Mouse (Mus musculus) forebrain, embryonic 11.5 days (tissue): Measurements from ENCODE around the gene Ago4. TPM values are rescaled to one million over a fixed set of nuclear protein-coding genes. Genes with fewer than 3 reads are reported as not detected.

Source experiments
- ATAC-seq: fragments of 200-750 bp; cut with Nextera tagmentation; replicated peaks from 2 replicates; pipeline ENCODE4 v1.8.0; 2017; ENCODE audit warnings: moderate TSS enrichment; ENCODE audit not compliant: low FRiP score
- DNase-seq: peaks from one replicate; pipeline ENCODE4 v3.0.0-alpha.2; 2017; ENCODE audit warnings: low spot score
- H3K27ac ChIP-seq: fragments of 300-500 bp; sonication (generic); 2 replicates; pipeline ENCODE4 v1.5.1; 2014; ENCODE audit warnings: low read depth, low read length
- H3K27me3 ChIP-seq: fragments of 300-500 bp; sonication (generic); 2 replicates; pipeline ENCODE4 v1.6.1; 2014; ENCODE audit warnings: mild to moderate bottlenecking, low read length, mixed read lengths; ENCODE audit not compliant: control insufficient read depth, insufficient read depth
- H3K36me3 ChIP-seq: fragments of 300-500 bp; sonication (generic); 2 replicates; pipeline ENCODE4 v1.6.1; 2014; ENCODE audit warnings: mild to moderate bottlenecking, low read length, moderate library complexity, mixed read lengths; ENCODE audit not compliant: control insufficient read depth, insufficient read depth
- H3K4me1 ChIP-seq: fragments of 300-500 bp; sonication (generic); replicated peaks from 2 replicates; pipeline ENCODE4 v1.6.1; 2014; ENCODE audit warnings: low read length, mixed read lengths; ENCODE audit not compliant: control insufficient read depth, insufficient read depth
- H3K4me2 ChIP-seq: fragments of 300-500 bp; sonication (generic); 2 replicates; pipeline ENCODE4 v1.6.1; 2014; ENCODE audit warnings: low read depth, mild to moderate bottlenecking, low read length, moderate library complexity, mixed read lengths; ENCODE audit not compliant: severe bottlenecking
- H3K4me3 ChIP-seq: fragments of 300-500 bp; sonication (generic); 2 replicates; pipeline ENCODE4 v1.5.1; 2014; ENCODE audit warnings: low read depth, low read length
- H3K9ac ChIP-seq: fragments of 300-500 bp; sonication (generic); 2 replicates; pipeline ENCODE4 v1.6.1; 2014; ENCODE audit warnings: low read length
- H3K9me3 ChIP-seq: fragments of 300-500 bp; sonication (generic); 2 replicates; pipeline ENCODE4 v1.6.1; 2016; ENCODE audit warnings: low read length, mixed read lengths; ENCODE audit not compliant: control insufficient read depth
- WGBS: fragments of 180-500 bp; shearing (Covaris S2); extraction: QIAGEN DNeasy Blood & Tissue Kit; methylation state at CpG from one replicate; pipeline ENCODE4 v1.1.7; 2014; 5-methylcytosine and 5-hydroxymethylcytosine counted together
- microRNA-seq: library from miRNA; unstranded; fragments of <30 nt; microRNA quantifications from one replicate; pipeline ENCODE4, GENCODE M21; 2016; ENCODE audit not compliant: insufficient number of aligned reads
- polyA plus RNA-seq: library from polyadenylated mRNA; unstranded; fragments of >200 nt; fragmentation: Nextera tagmentation; extraction: Ambion mirVana; gene quantifications from 2 replicates; pipeline ENCODE4 v1.2.1, GENCODE M21; 2014

The Ago4 gene
- polyA plus RNA-seq, 1 experiment from 2014 or later, result 3.4 TPM

GRCm38 (mm10) chr4:126464189-126464891, 68.9 kb downstream of the Ago4 start:
- Histone ChIP-seq H3K4me2 (peak overlapping the region; percentile 80), H3K4me1 (peaks cover 27% of the 10 kb centered on the region), H3K9ac (peak overlapping the region; percentile 64), H3K9me3 (no peaks in the 10 kb centered on the region), H3K27ac (peak overlapping the region; percentile 97), H3K27me3 (no peaks in the 10 kb centered on the region), H3K4me3 (peak overlapping the region; percentile 93), H3K36me3 (peaks cover 2% of the 10 kb centered on the region; the same call in 1 of the 2 replicates)
- DNase-seq, result no peak
- 19% methylated on average over 4 of the region's 4 CpGs for whole genome bisulfite sequencing
- no peak for ATAC-seq

- H3K36me3 ChIP-seq, result peaks cover 30% of the 10 kb centered on the region
- ATAC-seq, result no peak
- 94% methylated on average over 7 of the region's 7 CpGs for WGBS
Measured at GRCm38 (mm10) chr4:126455441-126455840, 77.8 kb downstream of the Ago4 start.

DNA sequence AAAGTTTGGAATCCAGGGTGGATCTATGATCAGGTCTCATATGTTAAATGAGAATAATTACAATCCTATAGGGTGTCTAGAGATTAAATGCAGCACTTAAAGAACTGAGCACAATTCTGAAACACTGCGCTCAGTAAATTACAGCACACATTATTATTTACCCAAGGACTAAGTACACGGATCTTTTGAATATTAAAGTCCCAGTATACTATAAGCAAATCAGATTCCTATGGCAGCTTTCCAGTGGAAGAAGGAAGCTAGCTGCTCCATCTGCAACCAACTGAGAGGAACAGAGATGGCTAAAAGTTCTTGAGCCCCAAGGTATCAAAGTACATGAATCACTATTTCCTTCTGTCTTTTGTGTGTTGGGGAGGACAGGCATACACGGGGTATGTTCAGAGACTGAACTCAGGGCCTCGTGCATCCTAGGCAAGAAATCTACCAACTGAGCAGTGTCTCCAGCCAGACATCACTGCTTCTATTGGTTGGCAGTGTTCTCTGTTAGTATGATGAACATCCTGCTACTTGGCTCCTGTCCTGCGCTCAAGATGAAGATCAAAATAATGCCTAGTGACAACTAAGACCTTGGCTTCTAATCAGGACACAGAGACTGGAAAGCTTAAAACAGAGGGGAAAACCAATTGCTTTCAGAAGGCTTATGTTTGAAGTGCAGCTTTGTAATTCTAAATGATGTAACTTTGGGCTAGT, 78.6 kb downstream of the Ago4 start:
- no peak for DNase-seq
- Histone ChIP-seq H3K4me3 (no peak overlapping the region), H3K36me3 (peaks cover 28% of the 10 kb centered on the region), H3K9ac (no peak overlapping the region), H3K4me1 (no peaks in the 10 kb centered on the region), H3K4me2 (no peak overlapping the region), H3K27me3 (no peaks in the 10 kb centered on the region), H3K27ac (no peak overlapping the region), H3K9me3 (no peaks in the 10 kb centered on the region)
- ATAC-seq, result no peak
- WGBS, result 92% methylated on average over 5 of the region's 5 CpGs

More at GRCm38 (mm10) chr4:126455441-126455840, 77.8 kb downstream of the Ago4 start:
- Histone ChIP-seq H3K27ac (no peak overlapping the region), H3K4me3 (no peak overlapping the region), H3K9me3 (no peaks in the 10 kb centered on the region), H3K9ac (no peak overlapping the region), H3K27me3 (no peaks in the 10 kb centered on the region), H3K4me2 (no peak overlapping the region), H3K4me1 (no peaks in the 10 kb centered on the region)
- DNase-seq, result no peak

- no peaks in the 10 kb centered on the region for H3K9me3 ChIP-seq
- no peak overlapping the region for H3K4me2 ChIP-seq
- no peaks in the 10 kb centered on the region for H3K4me1 ChIP-seq
- DNase-seq, result no peak
- peaks cover 25% of the 10 kb centered on the region for H3K36me3 ChIP-seq
- no peak overlapping the region for H3K27ac ChIP-seq
- H3K4me3 ChIP-seq, result no peak overlapping the region
- 96% methylated on average over 1 of the region's 1 CpGs for WGBS
- no peaks in the 10 kb centered on the region for H3K27me3 ChIP-seq
- no peak overlapping the region for H3K9ac ChIP-seq
- ATAC-seq, result no peak
Measured at GRCm38 (mm10) chr4:126450268-126450667, 83.0 kb downstream of the Ago4 start.

GRCm38 (mm10) chr4:126447126-126447525, 86.1 kb downstream of the Ago4 start:
- H3K9me3 ChIP-seq, result no peaks in the 10 kb centered on the region
- no peak overlapping the region for H3K4me3 ChIP-seq
- H3K4me2 ChIP-seq, result no peak overlapping the region
- ATAC-seq (no peak), DNase-seq (no peak)
- no peaks in the 10 kb centered on the region for H3K27me3 ChIP-seq
- peaks cover 5% of the 10 kb centered on the region for H3K36me3 ChIP-seq
- no peak overlapping the region for H3K9ac ChIP-seq
- 89% methylated on average over 7 of the region's 7 CpGs for WGBS
- no peaks in the 10 kb centered on the region for H3K4me1 ChIP-seq
- H3K27ac ChIP-seq, result no peak overlapping the region

DNA sequence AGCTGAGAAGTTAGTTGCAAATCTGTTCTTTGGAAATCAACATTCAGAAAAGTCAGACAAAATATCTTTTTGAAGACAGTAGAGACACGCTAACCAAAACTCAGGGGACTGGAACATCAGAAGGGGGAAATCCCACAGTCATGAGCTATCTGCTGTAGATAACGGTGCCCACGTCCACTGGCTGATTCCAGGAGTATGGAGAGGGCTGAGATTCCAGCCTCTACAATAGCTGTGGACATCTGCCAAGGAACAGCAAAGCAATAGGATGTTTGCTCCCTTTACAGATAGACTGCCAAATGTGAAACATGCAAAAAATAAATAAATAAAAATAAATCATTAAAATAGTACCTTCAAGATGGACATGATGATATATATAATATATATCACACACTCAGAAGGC, 88.7 kb downstream of the Ago4 start:
- ATAC-seq, result no peak
- Histone ChIP-seq H3K27me3 (no peaks in the 10 kb centered on the region), H3K9ac (no peak overlapping the region), H3K4me3 (no peak overlapping the region), H3K4me2 (no peak overlapping the region), H3K27ac (no peak overlapping the region), H3K9me3 (no peaks in the 10 kb centered on the region), H3K4me1 (no peaks in the 10 kb centered on the region), H3K36me3 (peaks cover 14% of the 10 kb centered on the region)
- 95% methylated on average over 3 of the region's 3 CpGs for WGBS
- DNase-seq, result no peak

Small RNAs within 50 kb of the gene (microRNA-seq; reads per million reads assigned to microRNA genes)
- gene Mir7119, result not detected

Other genes with a start within 250 kb of the Ago4 start
- gene Col8a2, start 246.7 kb downstream of the Ago4 start, polyA plus RNA-seq, result 18.0 and 20.4 TPM in 2 replicates
- 66.5 and 70.7 TPM in 2 replicates for gene Adprhl2, start 211.8 kb downstream of the Ago4 start, polyA plus RNA-seq
- gene Tekt2, start 207.8 kb downstream of the Ago4 start, polyA plus RNA-seq, result 4.9 and 6.1 TPM in 2 replicates
- 16.0 and 21.9 TPM in 2 replicates for gene Ago3, start 103.9 kb downstream of the Ago4 start, polyA plus RNA-seq
- 23.2 and 26.8 TPM in 2 replicates for gene Ago1, start 64.9 kb downstream of the Ago4 start, polyA plus RNA-seq
- 62.7 and 71.2 TPM in 2 replicates for gene Clspn, start 23.5 kb upstream of the Ago4 start, polyA plus RNA-seq
- gene 5730409E04Rik, start 76.3 kb upstream of the Ago4 start, polyA plus RNA-seq, result 1.7 TPM in 2 replicates
- 503 and 528 TPM in 2 replicates for gene Psmb2, start 144.2 kb upstream of the Ago4 start, polyA plus RNA-seq
- gene Tfap2e, start 202.8 kb upstream of the Ago4 start, polyA plus RNA-seq, result 0.21 and 0.32 TPM in 2 replicates
- 37.3 and 39.7 TPM in 2 replicates for gene Ncdn, start 220.0 kb upstream of the Ago4 start, polyA plus RNA-seq
- gene AU040320, start 220.1 kb upstream of the Ago4 start, polyA plus RNA-seq, result 30.1 and 31.5 TPM in 2 replicates